Mouse (Mus musculus) Muller cell, postnatal 12 days (primary cell): ENCODE measurements around the gene L3mbtl3.

Source experiments
- DNase-seq: peaks from one replicate; pipeline ENCODE4 v3.0.0-alpha.2; 2015; ENCODE audit errors: inconsistent ontology term

Gene L3mbtl3

GRCm38 (mm10) chr10:26239090-26239489 lies 136.7 kb downstream of the L3mbtl3 start:
- no peak for DNase-seq

GRCm38 (mm10) chr10:26238559-26238958 lies 137.2 kb downstream of the L3mbtl3 start:
- no peak for DNase-seq

GRCm38 (mm10) chr10:26232071-26232653 lies 143.6 kb downstream of the L3mbtl3 start:
- peak; percentile 30 for DNase-seq

GRCm38 (mm10) chr10:26229488-26229887 lies 146.3 kb downstream of the L3mbtl3 start, which contains the start of gene Samd3:
Samd3 (plus strand) TSS chr10:26229707.
- DNase-seq, result no peak

GRCm38 (mm10) chr10:26228187-26228586 lies 147.6 kb downstream of the L3mbtl3 start:
- DNase-seq, result no peak

- DNase-seq, result no peak
Measured at GRCm38 (mm10) chr10:26226734-26227133, 149.0 kb downstream of the L3mbtl3 start.

GRCm38 (mm10) chr10:26226241-26226640 lies 149.5 kb downstream of the L3mbtl3 start:
- no peak for DNase-seq
